Mouse (Mus musculus): ENCODE measurements around the gene Scarb2. TPM values are rescaled to one million over a fixed set of nuclear protein-coding genes. Genes with fewer than 3 reads are reported as not detected.

Scarb2 gene
- polyA plus RNA-seq (2015; fragmentation: Nextera tagmentation; extraction: Ambion mirVana), result 14.9 and 16.3 TPM in 2 replicates

GRCm38 (mm10) chr5:92506733-92507132, at the start of gene Scarb2:
TSS of gene Scarb2 (minus strand) at chr5:92506833.

GRCm38 (mm10) chr5:92554891-92555511, 48.4 kb upstream of the Scarb2 start, which contains the start of gene Fam47e:
TSS of gene Fam47e (plus strand) at chr5:92555069.

GRCm38 (mm10) chr5:92435025-92435584, 71.5 kb downstream of the Scarb2 start, which contains the start of gene Nup54:
TSS of gene Nup54 (minus strand) at chr5:92435219.

Small RNA genes lying within 50 kb of the gene (microRNA-seq; reads per million reads assigned to microRNA genes)
- gene Mir6415 (ENCODE audit: borderline replicate concordance, insufficient number of aligned reads), result not detected

Other genes with a start within 250 kb of the Scarb2 start
- 13.4 and 14.1 TPM in 2 replicates for gene Naaa, start 228.7 kb downstream of the Scarb2 start, polyA plus RNA-seq (2015; fragmentation: Nextera tagmentation; extraction: Ambion mirVana)
- gene Sdad1, start 196.4 kb downstream of the Scarb2 start, polyA plus RNA-seq (2015; fragmentation: Nextera tagmentation; extraction: Ambion mirVana), result 15.0 and 25.5 TPM in 2 replicates
- gene Cxcl9, start 178.8 kb downstream of the Scarb2 start, polyA plus RNA-seq (2015; fragmentation: Nextera tagmentation; extraction: Ambion mirVana), result 0.18 and 0.41 TPM in 2 replicates
- 15.8 and 21.7 TPM in 2 replicates for gene Art3, start 175.0 kb downstream of the Scarb2 start, polyA plus RNA-seq (2015; fragmentation: Nextera tagmentation; extraction: Ambion mirVana)
- gene Cxcl10, start 157.9 kb downstream of the Scarb2 start, polyA plus RNA-seq (2015; fragmentation: Nextera tagmentation; extraction: Ambion mirVana), result 2.0 and 3.3 TPM in 2 replicates
- 15.4 and 22.5 TPM in 2 replicates for gene Nup54, start 71.6 kb downstream of the Scarb2 start, polyA plus RNA-seq (2015; fragmentation: Nextera tagmentation; extraction: Ambion mirVana)
- gene Fam47e, start 48.2 kb upstream of the Scarb2 start, polyA plus RNA-seq (2015; fragmentation: Nextera tagmentation; extraction: Ambion mirVana), result 0.35 TPM in 1 of 2 replicates, not detected in the other
- gene Stbd1, start 96.2 kb upstream of the Scarb2 start, polyA plus RNA-seq (2015; fragmentation: Nextera tagmentation; extraction: Ambion mirVana), result 23.9 and 40.6 TPM in 2 replicates
- gene Ccdc158, start 168.4 kb upstream of the Scarb2 start, polyA plus RNA-seq (2015; fragmentation: Nextera tagmentation; extraction: Ambion mirVana), result 0.19 and 0.52 TPM in 2 replicates
- gene Shroom3, start 176.6 kb upstream of the Scarb2 start, polyA plus RNA-seq (2015; fragmentation: Nextera tagmentation; extraction: Ambion mirVana), result 1.5 and 1.8 TPM in 2 replicates